Mouse (Mus musculus): ENCODE data around the gene Srebf1.

Gene Srebf1

GRCm38 (mm10) chr11:60222469-60223236 lies at the start of gene Srebf1:
Gene Srebf1 (minus strand): TSS chr11:60222581.
- DNase-seq, result peak; percentile 81 to 86

GRCm38 (mm10) chr11:60268563-60268962 lies 46.2 kb upstream of the Srebf1 start:
- DNase-seq, result peak; percentile 24 to 37

GRCm38 (mm10) chr11:60265271-60265985 lies 43.0 kb upstream of the Srebf1 start:
- DNase-seq, result no peak

GRCm38 (mm10) chr11:60264651-60265050 lies 42.3 kb upstream of the Srebf1 start:
- DNase-seq, result no peak

- no peak for DNase-seq
These were observed 40.0 kb upstream of the Srebf1 start for GRCm38 (mm10) chr11:60262396-60262795.

- no peak for DNase-seq
These were observed 38.4 kb upstream of the Srebf1 start for GRCm38 (mm10) chr11:60260743-60261142.

GRCm38 (mm10) chr11:60257696-60258095 lies 35.3 kb upstream of the Srebf1 start:
- DNase-seq, result no peak

GRCm38 (mm10) chr11:60256713-60257112 lies 34.3 kb upstream of the Srebf1 start:
- DNase-seq, result no peak

GRCm38 (mm10) chr11:60256176-60256681 lies 33.8 kb upstream of the Srebf1 start:
- peak in 1 of 2 experiments; percentile 32 for DNase-seq

- DNase-seq, result no peak
These were observed 33.3 kb upstream of the Srebf1 start for GRCm38 (mm10) chr11:60255639-60256038.

- no peak for DNase-seq
These were observed 32.8 kb upstream of the Srebf1 start for GRCm38 (mm10) chr11:60255181-60255580.

GRCm38 (mm10) chr11:60254308-60254707 lies 31.9 kb upstream of the Srebf1 start:
- DNase-seq, result no peak

- no peak for DNase-seq
These were observed 31.2 kb upstream of the Srebf1 start for GRCm38 (mm10) chr11:60253546-60253945.

- peak; percentile 36 to 61 for DNase-seq
These were observed 28.7 kb upstream of the Srebf1 start for GRCm38 (mm10) chr11:60250971-60251643.

- no peak for DNase-seq
These were observed 27.5 kb upstream of the Srebf1 start for GRCm38 (mm10) chr11:60249885-60250284.

- no peak for DNase-seq
These were observed 26.4 kb upstream of the Srebf1 start for GRCm38 (mm10) chr11:60248596-60249404.

- DNase-seq, result no peak
These were observed 25.6 kb upstream of the Srebf1 start for GRCm38 (mm10) chr11:60247753-60248550.

GRCm38 (mm10) chr11:60246077-60246476 lies 23.7 kb upstream of the Srebf1 start:
- DNase-seq, result no peak

- DNase-seq, result no peak
These were observed 22.2 kb upstream of the Srebf1 start for GRCm38 (mm10) chr11:60244503-60245143.

- DNase-seq, result no peak
These were observed 18.1 kb upstream of the Srebf1 start for GRCm38 (mm10) chr11:60240509-60240908.

GRCm38 (mm10) chr11:60235351-60235750 lies 13.0 kb upstream of the Srebf1 start:
- DNase-seq, result no peak
